Mouse (Mus musculus) thymus, postnatal 0 days (tissue): Measurements from ENCODE around the gene Rcn3. TPM values are rescaled to one million over a fixed set of nuclear protein-coding genes. Genes with fewer than 3 reads are reported as not detected.

Experiments
- DNase-seq: peaks from one replicate; pipeline ENCODE4 v3.0.0-alpha.2; 2015; ENCODE audit warnings: low spot score
- microRNA counts: library from miRNA; unstranded; fragments of <30 nt; microRNA quantifications from one replicate; lab custom pipeline; 2015
- microRNA-seq: library from miRNA; unstranded; fragments of <30 nt; microRNA quantifications from one replicate; pipeline ENCODE4, GENCODE M21; 2016; ENCODE audit warnings: borderline number of aligned reads
- polyA plus RNA-seq: library from polyadenylated mRNA; unstranded; fragments of >200 nt; fragmentation: Nextera tagmentation; extraction: Ambion mirVana; gene quantifications from 2 replicates; pipeline ENCODE4 v1.2.1, GENCODE M21; 2015

Gene Rcn3
- polyA plus RNA-seq, 1 experiment from 2014 or later = 41.4 TPM

GRCm38 (mm10) chr7:45048923-45049657, 42.9 kb downstream of the Rcn3 start:
- no peak for DNase-seq

DNA sequence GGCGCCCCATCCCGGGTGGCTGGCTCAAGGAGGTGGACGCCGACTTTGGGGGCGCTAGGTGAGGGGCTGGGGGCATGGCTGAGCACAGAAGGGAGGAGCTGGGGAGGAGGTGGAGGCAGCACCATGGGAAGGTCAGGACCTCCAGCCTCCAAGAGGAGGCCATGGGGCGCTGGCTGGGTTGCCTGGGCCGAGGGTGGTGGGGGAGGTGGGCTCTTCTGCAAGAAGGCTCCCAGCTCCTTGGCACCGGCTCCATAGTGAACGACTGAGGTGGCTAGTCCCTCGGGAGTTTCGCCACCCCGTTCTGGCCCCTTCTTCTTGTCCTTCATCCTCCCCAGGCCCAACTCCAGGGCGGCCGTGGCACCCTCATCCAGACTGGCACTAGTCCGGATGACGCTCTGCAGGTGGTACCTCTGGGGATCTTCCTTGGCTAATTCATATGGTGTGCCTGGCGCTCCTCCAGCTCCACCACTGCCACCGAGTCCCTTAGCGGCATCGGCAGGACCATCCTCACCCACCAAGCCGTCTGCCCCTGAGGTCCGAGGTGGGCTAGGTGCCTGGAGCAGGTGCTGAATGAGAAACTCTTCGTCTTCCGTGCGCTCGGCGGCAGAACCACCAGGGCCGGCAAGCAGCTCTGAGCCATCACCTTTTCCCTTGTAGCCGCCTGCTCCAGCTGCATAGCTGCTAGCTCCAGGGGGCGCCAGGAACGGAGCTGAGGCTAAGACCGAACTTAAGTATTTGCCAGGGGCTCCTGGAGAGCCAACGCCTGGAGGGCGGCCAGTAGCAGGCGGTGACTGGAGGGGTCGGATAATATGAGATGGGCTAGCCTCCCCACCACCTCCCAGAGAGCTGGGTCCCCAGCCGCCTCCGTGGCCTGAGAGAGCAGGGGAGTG, 43.8 kb downstream of the Rcn3 start:
- DNase-seq = no peak

- DNase-seq = no peak
Measured at GRCm38 (mm10) chr7:45047491-45047890, 44.5 kb downstream of the Rcn3 start.

- no peak for DNase-seq
Measured at GRCm38 (mm10) chr7:45046853-45047350, 45.1 kb downstream of the Rcn3 start.

DNA sequence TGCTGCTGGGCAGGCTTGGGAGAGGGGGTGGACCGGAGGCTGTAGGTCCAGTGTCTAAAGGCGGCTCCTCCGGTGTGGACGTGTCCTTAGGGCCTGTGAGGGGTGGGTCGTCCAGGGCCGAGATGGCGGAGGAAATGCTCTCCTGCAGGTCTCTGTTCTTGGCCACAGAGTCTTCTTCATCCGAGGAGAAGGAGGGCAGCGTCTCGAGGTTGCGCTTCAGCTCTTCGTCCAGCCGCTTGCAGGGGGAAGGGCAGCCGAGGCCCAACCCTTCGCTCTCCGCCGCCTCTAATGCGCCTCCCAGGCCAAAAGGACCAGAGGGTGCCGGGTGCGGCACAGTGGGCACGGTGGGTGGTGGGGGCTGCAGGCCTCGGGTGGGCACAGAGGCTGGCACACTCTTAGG, 46.3 kb downstream of the Rcn3 start:
- DNase-seq = no peak

DNA sequence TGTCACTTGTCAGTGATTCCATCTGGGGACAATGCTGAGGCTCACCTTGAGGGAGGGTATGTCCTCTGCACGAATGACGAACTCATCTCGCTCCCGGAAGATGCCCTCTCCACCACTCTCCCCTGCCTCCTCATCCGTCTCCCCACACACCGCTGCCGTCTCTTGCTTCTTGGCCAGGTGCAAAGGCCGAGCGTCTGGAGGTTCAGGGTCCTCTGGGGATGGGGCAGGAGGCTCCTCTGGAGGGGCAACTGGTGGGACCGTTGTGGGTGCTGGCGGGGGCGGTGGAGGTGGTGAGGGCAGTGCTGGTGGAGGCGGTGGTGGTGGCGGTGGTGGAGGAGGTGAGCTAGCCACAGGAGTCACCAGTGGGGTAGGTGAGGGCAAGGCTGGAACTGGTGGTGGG, 48.7 kb downstream of the Rcn3 start:
- DNase-seq = no peak

- DNase-seq = no peak
Measured at GRCm38 (mm10) chr7:45040851-45041250, 51.2 kb downstream of the Rcn3 start.

GRCm38 (mm10) chr7:45038411-45038810, 53.6 kb downstream of the Rcn3 start:
- DNase-seq = no peak

- peak; percentile 69 for DNase-seq
Measured at GRCm38 (mm10) chr7:45037720-45038361, 54.2 kb downstream of the Rcn3 start.

- DNase-seq = no peak
Measured at GRCm38 (mm10) chr7:45036702-45037101, 55.3 kb downstream of the Rcn3 start.

DNA sequence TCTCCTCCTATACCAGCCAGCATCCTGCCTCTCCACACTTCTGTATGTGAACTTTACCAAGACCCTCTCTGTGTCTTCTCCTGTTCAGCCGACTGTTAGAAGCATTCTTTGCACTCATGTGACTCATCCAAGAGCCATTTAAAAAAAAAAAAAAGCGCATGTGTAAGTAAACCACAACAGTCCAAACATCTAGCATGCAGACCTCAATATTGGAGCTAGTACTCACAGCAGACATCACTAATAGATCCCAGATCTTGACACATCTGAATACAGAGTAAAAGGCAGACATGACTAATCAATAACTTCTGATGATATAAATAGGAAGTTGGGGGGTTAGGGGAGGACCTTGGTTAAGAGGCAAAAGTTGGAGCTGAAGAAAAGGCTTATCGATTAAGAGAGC, 56.4 kb downstream of the Rcn3 start:
- no peak for DNase-seq

DNA sequence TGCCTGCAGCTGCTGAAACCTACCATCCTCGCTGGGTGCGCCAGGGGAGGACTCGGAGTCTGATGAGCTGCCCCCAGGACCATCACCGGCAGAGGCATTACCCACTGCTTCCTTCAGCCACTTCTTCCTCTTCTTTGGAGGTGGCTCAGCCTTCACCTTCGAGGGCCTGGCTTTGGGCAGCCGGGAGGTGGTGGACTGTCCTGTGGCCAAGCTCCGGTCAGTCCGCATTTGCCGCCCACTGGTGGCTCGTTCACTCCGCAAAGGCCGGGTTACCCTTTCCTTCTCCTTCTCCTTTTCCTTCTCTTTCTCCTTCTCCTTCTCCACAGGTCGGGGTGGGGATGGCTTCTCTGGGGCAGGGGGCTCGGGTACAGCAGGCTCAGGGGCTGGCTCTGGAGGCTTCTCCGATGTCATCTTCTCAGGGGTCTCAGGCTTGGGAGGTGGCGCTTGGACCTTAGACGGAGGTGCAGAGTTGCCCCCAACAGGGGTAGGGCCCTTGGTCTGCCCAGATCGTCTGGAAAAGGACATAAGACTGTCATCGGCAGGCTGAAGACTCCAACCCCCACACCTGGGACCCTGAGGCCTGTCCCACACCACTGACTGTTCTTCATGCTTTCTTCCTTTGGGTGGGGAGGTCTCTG, 58.2 kb downstream of the Rcn3 start:
- no peak for DNase-seq

MicroRNA genes within 50 kb of the gene (microRNA counts, 519-probe panel; counts per million panel counts)
- microRNA mmu-miR-150 (lab: Ali Mortazavi, UCI) = 8,513 counts per million, percentile 98 among the panel's probes with 10 or more counts

Small RNA genes within 50 kb of the gene (microRNA-seq; reads per million reads assigned to microRNA genes)
- gene Mir150 (2,109 reads per million, percentile 78 among the genes with 10 or more reads in this experiment), gene Mir5121 (91.1 reads per million, percentile 44 among the genes with 10 or more reads in this experiment)

Other genes starting within 250 kb of the Rcn3 start
- 47.3 and 49.2 TPM in 2 replicates for gene Akt1s1, start 243.2 kb downstream of the Rcn3 start, polyA plus RNA-seq
- 56.5 and 60.3 TPM in 2 replicates for gene Tbc1d17, start 243.1 kb downstream of the Rcn3 start, polyA plus RNA-seq
- gene Pnkp, start 235.1 kb downstream of the Rcn3 start, polyA plus RNA-seq = 61.8 and 63.4 TPM in 2 replicates
- 147 and 158 TPM in 2 replicates for gene Ptov1, start 222.4 kb downstream of the Rcn3 start, polyA plus RNA-seq
- gene Med25, start 199.5 kb downstream of the Rcn3 start, polyA plus RNA-seq = 59.0 and 60.0 TPM in 2 replicates
- gene Fuz, start 196.1 kb downstream of the Rcn3 start, polyA plus RNA-seq = 13.2 and 13.8 TPM in 2 replicates
- 34.5 and 37.5 TPM in 2 replicates for gene Ap2a1, start 162.7 kb downstream of the Rcn3 start, polyA plus RNA-seq
- gene Tsks, start 149.0 kb downstream of the Rcn3 start, polyA plus RNA-seq = 0.23 and 0.25 TPM in 2 replicates
- 1.2 and 2.0 TPM in 2 replicates for gene Cpt1c, start 117.4 kb downstream of the Rcn3 start, polyA plus RNA-seq
- gene Prmt1, start 105.7 kb downstream of the Rcn3 start, polyA plus RNA-seq = 364 and 365 TPM in 2 replicates
- gene Irf3, start 94.6 kb downstream of the Rcn3 start, polyA plus RNA-seq = 138 and 145 TPM in 2 replicates
- gene Bcl2l12, start 93.5 kb downstream of the Rcn3 start, polyA plus RNA-seq = 66.6 and 68.8 TPM in 2 replicates
- gene Scaf1, start 75.9 kb downstream of the Rcn3 start, polyA plus RNA-seq = 19.6 and 20.1 TPM in 2 replicates
- 35.8 and 37.0 TPM in 2 replicates for gene Rras, start 74.3 kb downstream of the Rcn3 start, polyA plus RNA-seq
- 7.6 and 9.0 TPM in 2 replicates for gene Prr12, start 39.3 kb downstream of the Rcn3 start, polyA plus RNA-seq
- gene Nosip, start 29.8 kb downstream of the Rcn3 start, polyA plus RNA-seq = 84.4 and 86.3 TPM in 2 replicates
- 9.9 and 10.0 TPM in 2 replicates for gene Prrg2, start 29.5 kb downstream of the Rcn3 start, polyA plus RNA-seq
- gene Fcgrt, start 11.6 kb upstream of the Rcn3 start, polyA plus RNA-seq = 42.6 and 47.6 TPM in 2 replicates
- gene Rps11, start 32.2 kb upstream of the Rcn3 start, polyA plus RNA-seq = 2,260 and 2,287 TPM in 2 replicates
- 2,581 and 2,590 TPM in 2 replicates for gene Rpl13a, start 36.5 kb upstream of the Rcn3 start, polyA plus RNA-seq
- gene Gm45713, start 44.0 kb upstream of the Rcn3 start, polyA plus RNA-seq = 1.5 and 2.2 TPM in 2 replicates
- gene Flt3l, start 44.2 kb upstream of the Rcn3 start, polyA plus RNA-seq = 21.5 and 24.5 TPM in 2 replicates
- gene Pih1d1, start 62.1 kb upstream of the Rcn3 start, polyA plus RNA-seq = 88.2 and 93.1 TPM in 2 replicates
- 41.6 and 43.3 TPM in 2 replicates for gene Aldh16a1, start 62.4 kb upstream of the Rcn3 start, polyA plus RNA-seq
- gene Slc17a7, start 71.7 kb upstream of the Rcn3 start, polyA plus RNA-seq = 0.06 TPM in 1 of 2 replicates, not detected in the other
- not detected in 2 replicates for gene Gfy, start 87.3 kb upstream of the Rcn3 start, polyA plus RNA-seq
- gene Pth2, start 88.8 kb upstream of the Rcn3 start, polyA plus RNA-seq = not detected in 2 replicates
- 0.20 and 0.37 TPM in 2 replicates for gene Ccdc155, start 112.7 kb upstream of the Rcn3 start, polyA plus RNA-seq
- 5.1 and 7.6 TPM in 2 replicates for gene Dkkl1, start 119.9 kb upstream of the Rcn3 start, polyA plus RNA-seq
- 4.8 and 5.1 TPM in 2 replicates for gene Tead2, start 123.5 kb upstream of the Rcn3 start, polyA plus RNA-seq
- gene Cd37, start 146.9 kb upstream of the Rcn3 start, polyA plus RNA-seq = 143 and 146 TPM in 2 replicates
- 0.17 TPM in 1 of 2 replicates, not detected in the other for gene Slc6a16, start 148.9 kb upstream of the Rcn3 start, polyA plus RNA-seq
- gene Slc6a21, start 185.3 kb upstream of the Rcn3 start, polyA plus RNA-seq = 0.08 TPM in 1 of 2 replicates, not detected in the other
- 4.9 and 5.2 TPM in 2 replicates for gene Trpm4, start 241.6 kb upstream of the Rcn3 start, polyA plus RNA-seq
- gene Hrc, start 243.1 kb upstream of the Rcn3 start, polyA plus RNA-seq = 0.08 and 0.09 TPM in 2 replicates